Mouse (Mus musculus) G1E (cell line): Measurements from ENCODE around the gene 1700013G24Rik.

Experiments
- CTCF ChIP-seq: IDR thresholded peaks from 2 replicates; pipeline ENCODE4 v1.5.1; 2012; ENCODE audit warnings: low read depth, low read length, inconsistent platforms, mixed read lengths
- GATA1 ChIP-seq: IDR thresholded peaks from 2 replicates; pipeline ENCODE4 v1.6.1; 2012; ENCODE audit warnings: borderline replicate concordance, low read length, inconsistent platforms, mixed read lengths
- GATA2 ChIP-seq: IDR thresholded peaks from 2 replicates; pipeline ENCODE4 v1.6.1; 2012; ENCODE audit warnings: low read depth, low read length, inconsistent platforms, borderline replicate concordance
- POLR2AphosphoS5 ChIP-seq: IDR thresholded peaks from 2 replicates; pipeline ENCODE4 v1.6.1; 2012; ENCODE audit warnings: low read depth, low read length, inconsistent platforms; ENCODE audit not compliant: insufficient replicate concordance
- TAL1 ChIP-seq: conservative IDR thresholded peaks from 2 replicates; pipeline ENCODE4 v1.6.1; 2012; ENCODE audit warnings: low read depth, low read length, inconsistent platforms, mixed read lengths

DNA sequence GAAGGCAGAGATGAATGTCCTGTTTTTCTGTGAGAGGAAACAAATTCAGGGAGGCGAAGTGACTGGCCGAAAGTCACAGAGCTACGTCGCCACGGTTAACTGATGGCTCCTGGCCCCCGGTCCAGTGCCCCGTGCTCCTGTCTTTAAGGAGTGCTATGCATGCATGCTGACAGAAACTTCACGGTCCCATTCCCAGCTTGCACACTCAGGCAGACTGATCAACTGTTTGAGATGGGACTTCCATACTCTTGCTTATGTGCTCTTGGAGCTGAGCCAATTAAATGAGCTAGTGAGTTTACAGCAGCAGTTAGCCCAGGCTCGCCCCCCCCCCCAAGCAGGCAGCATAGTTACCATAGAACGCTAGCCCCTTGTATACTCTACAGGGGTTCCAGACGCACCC is 35.0 kb downstream of the 1700013G24Rik start:
- no peak for TF ChIP-seq CTCF
- TF ChIP-seq GATA1: no peak
- TF ChIP-seq TAL1: no peak
- TF ChIP-seq POLR2AphosphoS5: no peak
- TF ChIP-seq GATA2: no peak
